Mouse (Mus musculus) adrenal gland, adult 8-10 months (tissue): ENCODE measurements at regions not wholly inside any gene's neighbourhood (a gene's known extent, or its start where the extent isn't known, plus 50 kb on each side); places are given as distances from the start of the nearest gene placed in this dataset.

ENCODE experiments used
- DNase-seq: peaks from one replicate; pipeline ENCODE4 v3.0.0; 2022

- DNase-seq: no peak
Measured at GRCm38 (mm10) chr2:50403106-50403505, 106.5 kb upstream of the Mmadhc start.

GRCm38 (mm10) chr2:50398576-50398975 lies 102.0 kb upstream of the Mmadhc start:
- DNase-seq: no peak

DNA sequence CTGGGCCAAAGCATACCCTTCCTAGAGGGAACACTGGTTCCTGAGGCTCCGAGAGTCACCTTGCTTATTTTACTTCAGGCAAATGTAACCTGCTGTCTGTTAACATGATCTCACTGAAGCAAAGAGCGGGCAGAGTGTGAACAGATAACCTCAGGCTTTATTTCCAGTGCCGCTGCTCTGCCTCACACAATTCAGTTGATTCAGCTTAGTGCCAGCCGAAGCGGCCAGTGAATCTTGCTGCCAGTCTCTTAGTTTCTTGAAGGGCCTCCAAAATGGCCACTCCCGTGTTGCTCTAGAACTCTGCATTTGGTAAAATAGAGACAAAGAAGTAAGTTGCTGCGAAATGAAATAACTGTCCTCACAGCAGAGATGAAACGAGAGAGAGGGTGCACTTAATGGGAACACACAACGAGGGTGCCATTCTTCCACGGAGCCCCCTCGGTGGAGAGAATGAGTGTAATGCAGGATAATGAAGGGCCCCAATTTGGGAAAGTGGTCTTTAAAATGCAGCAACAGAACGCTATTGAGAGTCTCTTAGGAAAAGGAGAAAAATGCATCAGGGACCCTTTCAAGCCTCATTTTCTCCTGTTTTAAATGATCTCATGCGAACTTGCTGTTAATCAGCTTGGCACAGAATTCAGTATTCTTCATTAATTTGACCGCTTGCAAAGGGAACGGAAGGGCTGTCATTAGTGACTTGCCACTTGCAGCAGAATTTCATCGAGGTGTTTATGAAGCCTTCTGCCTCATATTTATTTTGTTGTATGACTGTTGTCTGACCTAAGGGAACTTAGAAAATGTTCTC lies 81.2 kb upstream of the Mmadhc start:
- DNase-seq: no peak

DNA sequence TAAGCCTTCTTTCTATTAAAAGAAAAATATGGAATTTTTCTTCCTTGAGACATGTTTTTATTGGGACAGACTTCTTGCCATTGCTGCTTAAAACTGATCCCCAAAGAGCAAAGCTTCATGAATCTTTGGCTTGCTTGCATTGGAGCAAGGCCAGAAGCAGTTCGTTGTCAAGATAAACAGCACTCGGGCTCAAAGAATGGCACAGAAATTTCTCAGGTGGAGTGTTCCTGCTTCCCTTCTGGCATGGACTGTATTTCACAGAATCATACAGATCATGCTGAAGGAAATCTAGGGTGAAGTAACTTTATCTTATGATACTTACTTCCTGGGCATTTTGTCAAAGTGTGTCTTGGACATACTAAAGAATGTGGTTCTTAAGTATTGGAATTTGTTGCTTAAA lies 77.0 kb upstream of the Mmadhc start:
- DNase-seq: no peak

- no peak for DNase-seq
Measured at GRCm38 (mm10) chr2:50373006-50373405, 76.4 kb upstream of the Mmadhc start.

DNA sequence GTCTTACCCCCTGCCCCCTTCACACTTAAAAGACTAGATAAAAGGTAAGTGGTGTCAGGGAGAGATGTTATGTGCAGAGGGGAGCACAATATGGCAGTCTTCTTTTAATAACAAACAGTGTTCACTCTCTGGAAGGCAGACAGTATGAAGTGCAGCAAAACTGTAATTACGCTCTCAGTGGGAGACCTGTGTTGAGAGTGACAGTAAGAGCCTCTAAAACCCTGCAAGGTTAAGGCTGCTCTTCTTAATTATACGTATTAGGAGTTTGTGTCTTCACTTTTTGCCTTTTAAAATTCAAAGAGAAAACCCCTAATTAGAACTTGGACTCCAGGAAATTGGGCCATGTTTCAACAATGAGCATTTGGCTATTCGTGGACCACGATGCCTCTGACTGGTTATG lies 72.2 kb upstream of the Mmadhc start:
- DNase-seq: no peak

DNA sequence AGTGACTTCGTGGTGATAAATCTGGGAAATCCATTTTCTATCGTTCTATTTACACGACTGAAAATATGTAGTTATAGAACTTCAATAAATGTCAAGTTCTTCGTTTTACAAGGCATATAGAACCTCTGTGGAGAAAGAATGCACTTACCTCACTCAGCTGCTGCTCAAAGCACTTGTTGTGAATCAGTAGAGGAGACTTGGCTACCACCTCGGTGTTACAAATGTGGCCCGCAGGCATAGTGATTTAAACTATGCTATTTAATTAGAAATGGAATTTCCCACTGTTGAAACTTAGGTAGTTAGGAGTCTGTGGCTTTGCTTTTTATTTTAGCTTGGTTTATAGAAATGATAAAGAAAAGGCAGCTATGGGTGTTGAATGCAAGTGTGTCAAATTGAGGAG lies 71.8 kb upstream of the Mmadhc start:
- DNase-seq: no peak

- DNase-seq: no peak
Measured at GRCm38 (mm10) chr2:50365221-50365620, 68.6 kb upstream of the Mmadhc start.

DNA sequence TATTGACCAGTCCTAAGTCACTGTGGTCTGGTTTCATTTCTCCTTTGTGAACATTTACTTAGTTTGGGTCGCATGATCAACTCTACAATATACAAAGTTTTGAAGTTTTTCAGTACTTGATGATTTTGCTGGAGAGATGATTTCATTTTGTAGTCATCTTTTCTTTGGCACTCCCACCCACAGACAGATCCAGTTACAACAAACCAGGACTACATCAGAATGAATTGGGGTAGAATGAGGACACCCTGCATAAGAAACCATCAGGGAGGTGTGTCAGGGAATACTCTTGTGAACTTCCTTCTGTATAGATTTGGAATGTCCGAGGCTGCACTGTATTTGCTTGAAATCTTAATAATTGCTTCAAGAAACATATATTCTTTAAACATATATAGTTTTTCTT lies 59.5 kb upstream of the Mmadhc start:
- DNase-seq: no peak

DNA sequence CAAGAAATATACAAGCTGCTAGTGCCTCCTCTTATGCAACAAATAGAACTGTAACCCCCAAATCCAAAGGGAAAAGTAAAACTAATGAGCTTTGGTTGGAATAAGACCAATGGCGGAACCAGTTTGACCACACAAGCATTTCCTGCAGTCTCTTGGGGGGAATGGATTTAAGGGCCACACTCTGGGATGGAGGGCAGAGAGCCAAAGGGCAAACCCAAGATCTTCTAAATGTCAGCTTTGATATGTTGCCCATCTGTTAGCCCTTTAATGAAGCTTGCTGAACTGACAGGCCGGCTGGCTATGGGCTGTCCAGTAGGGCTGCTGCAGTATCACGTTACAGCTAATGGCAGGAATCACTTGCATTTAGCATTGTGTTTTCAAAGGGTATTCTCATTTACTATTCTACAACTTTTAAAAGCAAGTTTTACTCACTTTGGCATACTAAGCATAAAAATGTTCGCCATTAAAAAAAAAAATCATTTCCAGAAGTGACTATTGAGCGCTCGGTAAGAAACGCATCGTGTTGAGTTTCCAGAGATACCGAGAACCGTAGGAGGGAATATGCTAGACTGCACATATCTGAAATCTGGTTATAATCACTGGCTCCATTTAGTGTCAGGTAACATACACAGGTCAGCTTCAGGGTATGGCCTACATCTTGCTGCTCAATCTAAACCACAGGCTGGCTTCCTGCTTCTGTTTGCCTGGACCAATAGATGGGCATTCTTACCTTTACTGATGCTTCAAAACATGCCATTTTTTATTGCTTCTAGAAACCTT lies 51.1 kb upstream of the Mmadhc start:
- no peak for DNase-seq
